Mouse (Mus musculus): ENCODE results near the gene Gm20547. TPM values are rescaled to one million over a fixed set of nuclear protein-coding genes. Genes with fewer than 3 reads are reported as not detected.

Gm20547 gene
- total and polyA plus RNA-seq, 3 experiments: not detected

GRCm38 (mm10) chr17:34850517-34851125, 31.2 kb downstream of the Gm20547 start:
- no peak for ATAC-seq (ENCODE audit: extremely low read depth, insufficient number of reproducible peaks, low FRiP score, poor library complexity, severe bottlenecking)
- TF ChIP-seq TAL1 (conservative IDR thresholded peaks at IDR 0.05; ENCODE audit: low read depth, low read length): no peak
- no peak for TF ChIP-seq GATA2 (IDR thresholded peaks at IDR 0.05; ENCODE audit: borderline replicate concordance, low read depth, low read length)
- no peak for TF ChIP-seq CTCF (IDR thresholded peaks at IDR 0.05; ENCODE audit: low read depth, low read length)
- no peak for TF ChIP-seq GATA1 (IDR thresholded peaks at IDR 0.05; ENCODE audit: borderline replicate concordance, low read length)
- TF ChIP-seq POLR2AphosphoS5 (IDR thresholded peaks at IDR 0.05; ENCODE audit: insufficient replicate concordance, low read depth, low read length): no peak
- Histone ChIP-seq H3K4me3 (ENCODE audit: low read depth, low read length) (peak overlapping the region; percentile 82), H3K27me3 (ENCODE audit: insufficient read depth, low read length) (no peaks in the 10 kb centered on the region), H3K36me3 (replicated peaks) (peaks cover 80% of the 10 kb centered on the region), H3K9me3 (replicated peaks) (no peaks in the 10 kb centered on the region), H3K4me1 (ENCODE audit: insufficient read depth, low read depth, low read length) (peaks cover 53% of the 10 kb centered on the region)
- no peak for DNase-seq (ENCODE audit: low spot score)

GRCm38 (mm10) chr17:34849722-34850516, 31.9 kb downstream of the Gm20547 start, which contains the start of the genes Skiv2l and Nelfe:
TSS of gene Skiv2l (minus strand) at chr17:34850210.
TSS of gene Nelfe (plus strand) at chr17:34850391.
- no peak for TF ChIP-seq POLR2AphosphoS5 (IDR thresholded peaks at IDR 0.05; ENCODE audit: insufficient replicate concordance, low read depth, low read length)
- no peak for TF ChIP-seq TAL1 (conservative IDR thresholded peaks at IDR 0.05; ENCODE audit: low read depth, low read length)
- TF ChIP-seq CTCF (IDR thresholded peaks at IDR 0.05; ENCODE audit: low read depth, low read length): no peak
- TF ChIP-seq GATA2 (IDR thresholded peaks at IDR 0.05; ENCODE audit: borderline replicate concordance, low read depth, low read length): no peak
- no peak for TF ChIP-seq GATA1 (IDR thresholded peaks at IDR 0.05; ENCODE audit: borderline replicate concordance, low read length)
- Histone ChIP-seq H3K4me1 (ENCODE audit: insufficient read depth, low read depth, low read length) (peaks cover 53% of the 10 kb centered on the region), H3K36me3 (replicated peaks) (peaks cover 80% of the 10 kb centered on the region), H3K27me3 (ENCODE audit: insufficient read depth, low read length) (no peaks in the 10 kb centered on the region), H3K9me3 (replicated peaks) (no peaks in the 10 kb centered on the region), H3K4me3 (ENCODE audit: low read depth, low read length) (peak within 1 kb of the TSS; percentile 82)
- peak; percentile 92 for DNase-seq (ENCODE audit: low spot score)
- peak; percentile 90 for ATAC-seq (ENCODE audit: extremely low read depth, insufficient number of reproducible peaks, low FRiP score, poor library complexity, severe bottlenecking)

DNA sequence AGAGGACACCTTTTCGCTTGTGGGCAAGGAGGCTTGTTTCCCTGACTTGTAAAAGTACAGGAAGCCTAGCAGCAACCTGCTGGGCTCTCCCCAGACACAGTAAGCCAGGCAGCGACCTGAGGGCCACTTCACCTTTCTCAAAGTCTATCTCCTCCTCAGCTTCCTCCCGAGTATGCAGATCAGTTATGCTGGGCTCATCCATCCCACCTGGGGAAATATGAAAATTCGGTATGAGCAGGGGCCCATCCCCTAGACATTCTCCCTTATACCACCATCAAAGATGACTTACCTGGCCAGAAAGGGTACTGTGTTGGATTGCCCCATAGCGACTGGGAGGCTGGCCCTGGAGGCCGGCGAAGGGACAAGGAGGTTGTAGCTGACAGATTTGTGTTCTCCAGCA, 34.2 kb downstream of the Gm20547 start:
- Histone ChIP-seq H3K4me1 (ENCODE audit: insufficient read depth, low read depth, low read length) (peaks cover 47% of the 10 kb centered on the region), H3K36me3 (replicated peaks) (peaks cover 80% of the 10 kb centered on the region), H3K4me3 (ENCODE audit: low read depth, low read length) (no peak overlapping the region), H3K9me3 (replicated peaks) (no peaks in the 10 kb centered on the region), H3K27me3 (ENCODE audit: insufficient read depth, low read length) (no peaks in the 10 kb centered on the region)
- DNase-seq (ENCODE audit: low spot score) (no peak), ATAC-seq (ENCODE audit: extremely low read depth, insufficient number of reproducible peaks, low FRiP score, poor library complexity, severe bottlenecking) (no peak)
- no peak for TF ChIP-seq POLR2AphosphoS5 (IDR thresholded peaks at IDR 0.05; ENCODE audit: insufficient replicate concordance, low read depth, low read length)
- TF ChIP-seq CTCF (IDR thresholded peaks at IDR 0.05; ENCODE audit: low read depth, low read length): no peak
- TF ChIP-seq TAL1 (conservative IDR thresholded peaks at IDR 0.05; ENCODE audit: low read depth, low read length): no peak
- TF ChIP-seq GATA1 (IDR thresholded peaks at IDR 0.05; ENCODE audit: borderline replicate concordance, low read length): no peak
- no peak for TF ChIP-seq GATA2 (IDR thresholded peaks at IDR 0.05; ENCODE audit: borderline replicate concordance, low read depth, low read length)

- ATAC-seq (ENCODE audit: extremely low read depth, insufficient number of reproducible peaks, low FRiP score, poor library complexity, severe bottlenecking) (no peak), DNase-seq (ENCODE audit: low spot score) (no peak)
- Histone ChIP-seq H3K4me3 (ENCODE audit: low read depth, low read length) (no peak overlapping the region), H3K36me3 (replicated peaks) (peaks cover 80% of the 10 kb centered on the region), H3K9me3 (replicated peaks) (no peaks in the 10 kb centered on the region), H3K27me3 (ENCODE audit: insufficient read depth, low read length) (no peaks in the 10 kb centered on the region), H3K4me1 (ENCODE audit: insufficient read depth, low read depth, low read length) (peaks cover 44% of the 10 kb centered on the region)
- no peak for TF ChIP-seq TAL1 (conservative IDR thresholded peaks at IDR 0.05; ENCODE audit: low read depth, low read length)
- TF ChIP-seq CTCF (IDR thresholded peaks at IDR 0.05; ENCODE audit: low read depth, low read length): no peak
- TF ChIP-seq GATA1 (IDR thresholded peaks at IDR 0.05; ENCODE audit: borderline replicate concordance, low read length): no peak
- no peak for TF ChIP-seq GATA2 (IDR thresholded peaks at IDR 0.05; ENCODE audit: borderline replicate concordance, low read depth, low read length)
- TF ChIP-seq POLR2AphosphoS5 (IDR thresholded peaks at IDR 0.05; ENCODE audit: insufficient replicate concordance, low read depth, low read length): no peak
These were observed 34.6 kb downstream of the Gm20547 start for GRCm38 (mm10) chr17:34847192-34847591.

DNA sequence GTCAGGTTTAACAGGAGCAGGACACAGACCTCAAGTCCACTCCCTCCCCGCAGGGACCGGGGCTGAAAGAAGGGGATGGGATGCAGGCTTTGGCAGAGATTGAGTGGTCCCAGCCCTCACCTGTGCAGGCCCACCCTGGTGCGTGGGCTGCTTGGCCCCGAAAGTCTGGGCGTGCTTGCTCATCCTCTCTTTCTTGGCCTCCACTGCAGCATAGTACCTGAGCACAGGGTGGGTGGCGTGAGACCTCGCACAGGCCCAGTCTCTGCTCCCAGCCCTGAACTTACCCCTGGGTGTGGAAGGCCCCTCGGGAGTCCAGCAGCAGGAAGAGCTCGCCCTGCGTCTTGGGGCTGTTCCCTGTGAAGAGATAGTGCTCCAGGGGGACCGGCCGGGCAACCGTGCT, 37.0 kb downstream of the Gm20547 start:
- Histone ChIP-seq H3K36me3 (replicated peaks) (peaks cover 91% of the 10 kb centered on the region), H3K9me3 (replicated peaks) (no peaks in the 10 kb centered on the region), H3K4me1 (ENCODE audit: insufficient read depth, low read depth, low read length) (peaks cover 48% of the 10 kb centered on the region), H3K27me3 (ENCODE audit: insufficient read depth, low read length) (no peaks in the 10 kb centered on the region), H3K4me3 (ENCODE audit: low read depth, low read length) (no peak overlapping the region)
- TF ChIP-seq TAL1 (conservative IDR thresholded peaks at IDR 0.05; ENCODE audit: low read depth, low read length) (no peak), POLR2AphosphoS5 (IDR thresholded peaks at IDR 0.05; ENCODE audit: insufficient replicate concordance, low read depth, low read length) (no peak), GATA1 (IDR thresholded peaks at IDR 0.05; ENCODE audit: borderline replicate concordance, low read length) (no peak), CTCF (IDR thresholded peaks at IDR 0.05; ENCODE audit: low read depth, low read length) (no peak), GATA2 (IDR thresholded peaks at IDR 0.05; ENCODE audit: borderline replicate concordance, low read depth, low read length) (no peak)
- ATAC-seq (ENCODE audit: extremely low read depth, insufficient number of reproducible peaks, low FRiP score, poor library complexity, severe bottlenecking) (no peak), DNase-seq (ENCODE audit: low spot score) (no peak)

GRCm38 (mm10) chr17:34840736-34841307, 41.0 kb downstream of the Gm20547 start:
- H3K9me3 ChIP-seq (replicated peaks): no peaks in the 10 kb centered on the region
- peaks cover 84% of the 10 kb centered on the region for H3K36me3 ChIP-seq (replicated peaks)
- peaks cover 56% of the 10 kb centered on the region for H3K4me1 ChIP-seq (ENCODE audit: insufficient read depth, low read depth, low read length)
- H3K4me3 ChIP-seq (ENCODE audit: low read depth, low read length): no peak overlapping the region
- H3K27me3 ChIP-seq (ENCODE audit: insufficient read depth, low read length): no peaks in the 10 kb centered on the region
- ATAC-seq (ENCODE audit: extremely low read depth, insufficient number of reproducible peaks, low FRiP score, poor library complexity, severe bottlenecking) (no peak), DNase-seq (ENCODE audit: low spot score) (no peak)
- TF ChIP-seq GATA2 (IDR thresholded peaks at IDR 0.05; ENCODE audit: borderline replicate concordance, low read depth, low read length): no peak
- no peak for TF ChIP-seq POLR2AphosphoS5 (IDR thresholded peaks at IDR 0.05; ENCODE audit: insufficient replicate concordance, low read depth, low read length)
- no peak for TF ChIP-seq GATA1 (IDR thresholded peaks at IDR 0.05; ENCODE audit: borderline replicate concordance, low read length)
- TF ChIP-seq TAL1 (conservative IDR thresholded peaks at IDR 0.05; ENCODE audit: low read depth, low read length): no peak
- no peak for TF ChIP-seq CTCF (IDR thresholded peaks at IDR 0.05; ENCODE audit: low read depth, low read length)
